Mouse (Mus musculus): Measurements from ENCODE around the gene Gabrg3. TPM values are rescaled to one million over a fixed set of nuclear protein-coding genes. Genes with fewer than 3 reads are reported as not detected.

Gene Gabrg3
- polyA plus RNA-seq (2016; fragmentation: Nextera tagmentation; extraction: Ambion mirVana), result 0.45 and 0.56 TPM in 2 replicates

GRCm38 (mm10) chr7:57386517-57387340 is at the start of gene Gabrg3:
Gene Gabrg3 (minus strand): TSS chr7:57387188.
- ATAC-seq (ENCODE audit: low FRiP score), result peak; percentile 86
- Histone ChIP-seq H3K27ac (no peak within 1 kb of the TSS), H3K27me3 (peaks cover 33% of the 10 kb centered on the region), H3K9me3 (replicated peaks) (no peaks in the 10 kb centered on the region), H3K4me1 (0 out of 2 replicates have a peak, but pooled peaks cover 2% of the 10 kb centered on the region), H3K4me3 (peak within 1 kb of the TSS; percentile 58), H3K4me2 (replicated peaks) (peak within 1 kb of the TSS; percentile 90), H3K9ac (peak within 1 kb of the TSS; percentile 61), H3K36me3 (no peaks in the 10 kb centered on the region)
- under 1% methylated on average over 67 of the region's 71 CpGs for WGBS

DNA sequence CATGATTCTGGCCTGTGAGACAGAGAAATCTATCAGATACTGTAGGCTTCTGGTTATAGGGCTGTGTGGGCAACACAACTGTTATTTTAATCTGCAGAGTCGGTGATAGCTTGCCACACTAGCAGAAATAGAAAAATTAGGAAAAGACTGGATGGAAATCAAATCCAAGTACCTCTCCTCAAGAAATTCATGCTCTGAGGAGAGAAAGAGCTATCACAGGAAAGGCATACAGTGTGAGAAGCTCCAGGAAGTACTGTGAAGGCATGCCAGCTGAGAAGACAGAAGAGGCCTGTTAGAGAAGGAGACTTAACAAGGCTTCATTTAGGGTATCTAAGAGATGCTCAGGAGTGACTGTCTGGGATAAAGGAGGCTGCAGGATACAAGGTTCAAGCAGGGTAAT is 35.7 kb upstream of the Gabrg3 start:
- Histone ChIP-seq H3K27me3 (no peaks in the 10 kb centered on the region), H3K9me3 (replicated peaks) (no peaks in the 10 kb centered on the region), H3K27ac (no peak overlapping the region), H3K4me2 (replicated peaks) (no peak overlapping the region), H3K36me3 (no peaks in the 10 kb centered on the region), H3K9ac (no peak overlapping the region), H3K4me1 (no peaks in the 10 kb centered on the region), H3K4me3 (no peak overlapping the region)
- ATAC-seq (ENCODE audit: low FRiP score), result no peak
- 86% methylated on average over 1 of the region's 1 CpGs for WGBS

DNA sequence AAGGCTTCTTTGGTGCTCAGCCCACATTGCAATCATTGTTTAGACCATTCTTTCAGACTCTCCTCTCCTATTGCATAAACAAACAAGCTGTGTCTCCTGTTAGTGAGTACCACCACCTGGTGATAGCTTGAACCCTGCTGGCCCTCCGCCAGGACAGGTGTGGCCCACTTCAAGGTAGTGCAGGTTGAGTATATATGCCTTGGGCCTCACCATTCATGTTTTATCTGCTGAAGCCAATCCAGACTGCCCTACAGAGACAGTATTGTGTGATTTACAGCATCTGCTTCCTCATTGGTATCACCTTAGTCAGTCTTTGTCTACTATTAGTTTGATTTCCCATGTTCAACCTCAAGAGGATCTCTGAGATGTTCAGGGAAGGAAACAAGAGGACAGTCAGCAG is 34.1 kb upstream of the Gabrg3 start:
- H3K9me3 ChIP-seq (replicated peaks), result no peaks in the 10 kb centered on the region
- no peak overlapping the region for H3K4me2 ChIP-seq (replicated peaks)
- 91% methylated on average over 1 of the region's 1 CpGs for WGBS
- H3K27ac ChIP-seq, result no peak overlapping the region
- H3K36me3 ChIP-seq, result no peaks in the 10 kb centered on the region
- no peaks in the 10 kb centered on the region for H3K4me1 ChIP-seq
- no peaks in the 10 kb centered on the region for H3K27me3 ChIP-seq
- ATAC-seq (ENCODE audit: low FRiP score), result no peak
- no peak overlapping the region for H3K4me3 ChIP-seq
- no peak overlapping the region for H3K9ac ChIP-seq

GRCm38 (mm10) chr7:57419392-57419791 is 32.4 kb upstream of the Gabrg3 start, which contains the start of gene Gabrb3:
Gene Gabrb3 (plus strand): TSS chr7:57419692.
- Histone ChIP-seq H3K27ac (no peak within 1 kb of the TSS), H3K4me3 (no peak within 1 kb of the TSS), H3K4me1 (no peaks in the 10 kb centered on the region), H3K9ac (no peak within 1 kb of the TSS), H3K27me3 (no peaks in the 10 kb centered on the region), H3K9me3 (replicated peaks) (no peaks in the 10 kb centered on the region), H3K4me2 (replicated peaks) (no peak within 1 kb of the TSS), H3K36me3 (no peaks in the 10 kb centered on the region)
- WGBS, result 78% methylated on average over 2 of the region's 2 CpGs
- no peak for ATAC-seq (ENCODE audit: low FRiP score)

- no peaks in the 10 kb centered on the region for H3K27me3 ChIP-seq
- WGBS, result 20% methylated on average over 1 of the region's 1 CpGs
- no peak overlapping the region for H3K4me3 ChIP-seq
- H3K4me2 ChIP-seq (replicated peaks), result no peak overlapping the region
- no peak overlapping the region for H3K9ac ChIP-seq
- H3K9me3 ChIP-seq (replicated peaks), result no peaks in the 10 kb centered on the region
- no peaks in the 10 kb centered on the region for H3K36me3 ChIP-seq
- H3K27ac ChIP-seq, result no peak overlapping the region
- no peaks in the 10 kb centered on the region for H3K4me1 ChIP-seq
- ATAC-seq (ENCODE audit: low FRiP score), result peak; percentile 48; the same call in 1 of the 2 replicates
Observed at GRCm38 (mm10) chr7:57412896-57413295, 25.9 kb upstream of the Gabrg3 start.

DNA sequence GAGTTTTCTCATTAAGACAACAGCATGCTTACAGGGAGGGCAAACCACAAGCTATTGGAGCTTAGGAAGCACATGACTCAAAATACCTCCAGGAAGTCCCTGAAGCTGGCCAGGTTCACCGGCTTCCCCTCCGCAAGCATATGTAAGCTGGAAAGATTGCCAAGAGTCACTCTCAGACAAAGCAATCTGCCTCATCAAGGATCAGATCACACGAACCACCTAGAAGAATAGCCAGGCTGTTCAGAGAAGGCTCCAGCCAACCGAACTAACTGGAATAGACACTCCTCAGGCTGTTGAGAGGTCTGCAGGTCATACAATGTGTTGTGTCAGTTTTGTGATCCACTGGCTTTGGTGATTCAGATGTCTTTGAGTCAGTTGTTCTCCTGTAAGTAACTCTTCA is 24.2 kb upstream of the Gabrg3 start:
- Histone ChIP-seq H3K36me3 (no peaks in the 10 kb centered on the region), H3K4me1 (no peaks in the 10 kb centered on the region), H3K27ac (no peak overlapping the region), H3K4me3 (no peak overlapping the region), H3K9me3 (replicated peaks) (no peaks in the 10 kb centered on the region), H3K27me3 (no peaks in the 10 kb centered on the region), H3K9ac (no peak overlapping the region), H3K4me2 (replicated peaks) (no peak overlapping the region)
- 77% methylated on average over 4 of the region's 4 CpGs for WGBS
- no peak for ATAC-seq (ENCODE audit: low FRiP score)

DNA sequence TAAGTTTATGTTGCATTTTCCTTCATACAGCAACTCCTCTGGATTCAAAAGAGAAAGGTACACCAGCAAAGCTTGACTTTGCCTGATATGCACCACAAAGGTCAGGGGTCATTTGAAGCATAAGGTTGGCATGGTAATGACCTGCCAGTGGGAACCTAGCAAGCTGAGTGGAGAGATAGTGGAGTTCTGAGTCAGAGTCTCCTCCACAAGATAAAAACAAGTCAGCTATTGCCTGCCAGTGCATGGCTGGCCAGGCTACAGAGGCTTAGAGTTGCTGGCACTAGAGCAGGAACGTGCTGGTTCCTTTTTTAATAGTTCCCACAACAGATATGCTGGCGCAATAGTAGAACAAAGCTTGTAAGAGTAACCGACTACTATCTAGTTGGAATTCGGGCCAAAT is 6.6 kb upstream of the Gabrg3 start:
- H3K4me1 ChIP-seq, result 0 out of 2 replicates have a peak, but pooled peaks cover 2% of the 10 kb centered on the region
- ATAC-seq (ENCODE audit: low FRiP score), result no peak
- no peak overlapping the region for H3K9ac ChIP-seq
- no peaks in the 10 kb centered on the region for H3K27me3 ChIP-seq
- WGBS, result 85% methylated on average over 4 of the region's 4 CpGs
- no peak overlapping the region for H3K27ac ChIP-seq
- no peaks in the 10 kb centered on the region for H3K36me3 ChIP-seq
- H3K4me2 ChIP-seq (replicated peaks), result no peak overlapping the region
- H3K4me3 ChIP-seq, result no peak overlapping the region
- H3K9me3 ChIP-seq (replicated peaks), result no peaks in the 10 kb centered on the region

GRCm38 (mm10) chr7:57390046-57390445 is 3.1 kb upstream of the Gabrg3 start:
- WGBS, result 44% methylated on average over 4 of the region's 4 CpGs
- Histone ChIP-seq H3K36me3 (no peaks in the 10 kb centered on the region), H3K9me3 (replicated peaks) (no peaks in the 10 kb centered on the region), H3K9ac (no peak overlapping the region), H3K27ac (no peak overlapping the region), H3K4me3 (no peak overlapping the region), H3K4me2 (replicated peaks) (no peak overlapping the region), H3K27me3 (peaks cover 26% of the 10 kb centered on the region), H3K4me1 (0 out of 2 replicates have a peak, but pooled peaks cover 2% of the 10 kb centered on the region)
- no peak for ATAC-seq (ENCODE audit: low FRiP score)

DNA sequence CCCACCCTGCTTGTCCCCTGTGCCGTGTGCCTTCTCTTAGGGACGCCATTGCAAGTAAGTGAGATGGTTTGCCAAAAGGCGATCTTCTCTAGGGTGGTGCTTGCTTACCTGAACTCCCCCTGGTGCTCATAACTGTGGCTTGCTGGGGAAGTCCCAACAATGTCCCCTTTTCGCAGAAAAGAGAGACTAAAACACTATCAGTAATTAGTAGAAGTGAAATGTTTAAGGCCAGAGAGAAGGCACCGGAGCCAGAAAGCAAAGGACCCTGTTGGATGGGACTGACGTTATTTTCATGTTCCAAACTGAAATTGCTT is 310 bp upstream of the Gabrg3 start:
- peak overlapping the region; percentile 90 for H3K4me2 ChIP-seq (replicated peaks)
- H3K27me3 ChIP-seq, result peaks cover 33% of the 10 kb centered on the region
- H3K27ac ChIP-seq, result no peak overlapping the region
- H3K9me3 ChIP-seq (replicated peaks), result no peaks in the 10 kb centered on the region
- 22% methylated on average over 6 of the region's 6 CpGs for WGBS
- peak overlapping the region; percentile 61; the same call in 1 of the 2 replicates for H3K9ac ChIP-seq
- ATAC-seq (ENCODE audit: low FRiP score), result no peak
- H3K4me3 ChIP-seq, result peak overlapping the region; percentile 58
- H3K36me3 ChIP-seq, result no peaks in the 10 kb centered on the region
- 0 out of 2 replicates have a peak, but pooled peaks cover 2% of the 10 kb centered on the region for H3K4me1 ChIP-seq

GRCm38 (mm10) chr7:57384112-57384511 is 2.9 kb downstream of the Gabrg3 start:
- peak; percentile 27; the same call in 1 of the 2 replicates for ATAC-seq (ENCODE audit: low FRiP score)
- Histone ChIP-seq H3K27me3 (peaks cover 33% of the 10 kb centered on the region), H3K9ac (no peak overlapping the region), H3K36me3 (no peaks in the 10 kb centered on the region), H3K4me1 (0 out of 2 replicates have a peak, but pooled peaks cover under 1% of the 10 kb centered on the region), H3K9me3 (replicated peaks) (no peaks in the 10 kb centered on the region), H3K4me3 (no peak overlapping the region), H3K4me2 (replicated peaks) (no peak overlapping the region), H3K27ac (no peak overlapping the region)
- WGBS, result 35% methylated on average over 4 of the region's 4 CpGs

DNA sequence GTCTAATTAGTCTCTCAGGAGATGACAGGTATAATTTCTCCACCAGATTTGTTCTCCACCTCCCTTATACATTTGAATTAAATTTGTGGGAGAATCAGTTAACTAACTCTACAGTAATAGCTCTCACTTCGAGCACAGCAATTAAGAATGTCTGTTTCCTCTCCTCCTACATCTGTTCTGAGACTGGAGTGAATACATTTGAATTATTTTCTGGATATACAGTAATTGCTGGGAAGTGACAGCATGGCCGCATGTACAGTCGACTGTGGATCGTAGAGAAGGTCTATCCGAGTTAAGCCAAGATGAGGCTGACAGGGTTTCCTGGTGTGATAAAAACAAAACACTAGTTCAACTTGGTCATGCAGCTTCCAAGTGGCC is 21.0 kb downstream of the Gabrg3 start:
- no peak overlapping the region for H3K27ac ChIP-seq
- H3K4me3 ChIP-seq, result no peak overlapping the region
- 86% methylated on average over 5 of the region's 5 CpGs for WGBS
- H3K36me3 ChIP-seq, result no peaks in the 10 kb centered on the region
- no peaks in the 10 kb centered on the region for H3K9me3 ChIP-seq (replicated peaks)
- no peak overlapping the region for H3K4me2 ChIP-seq (replicated peaks)
- ATAC-seq (ENCODE audit: low FRiP score), result no peak
- no peak overlapping the region for H3K9ac ChIP-seq
- H3K4me1 ChIP-seq, result no peaks in the 10 kb centered on the region
- H3K27me3 ChIP-seq, result no peaks in the 10 kb centered on the region

DNA sequence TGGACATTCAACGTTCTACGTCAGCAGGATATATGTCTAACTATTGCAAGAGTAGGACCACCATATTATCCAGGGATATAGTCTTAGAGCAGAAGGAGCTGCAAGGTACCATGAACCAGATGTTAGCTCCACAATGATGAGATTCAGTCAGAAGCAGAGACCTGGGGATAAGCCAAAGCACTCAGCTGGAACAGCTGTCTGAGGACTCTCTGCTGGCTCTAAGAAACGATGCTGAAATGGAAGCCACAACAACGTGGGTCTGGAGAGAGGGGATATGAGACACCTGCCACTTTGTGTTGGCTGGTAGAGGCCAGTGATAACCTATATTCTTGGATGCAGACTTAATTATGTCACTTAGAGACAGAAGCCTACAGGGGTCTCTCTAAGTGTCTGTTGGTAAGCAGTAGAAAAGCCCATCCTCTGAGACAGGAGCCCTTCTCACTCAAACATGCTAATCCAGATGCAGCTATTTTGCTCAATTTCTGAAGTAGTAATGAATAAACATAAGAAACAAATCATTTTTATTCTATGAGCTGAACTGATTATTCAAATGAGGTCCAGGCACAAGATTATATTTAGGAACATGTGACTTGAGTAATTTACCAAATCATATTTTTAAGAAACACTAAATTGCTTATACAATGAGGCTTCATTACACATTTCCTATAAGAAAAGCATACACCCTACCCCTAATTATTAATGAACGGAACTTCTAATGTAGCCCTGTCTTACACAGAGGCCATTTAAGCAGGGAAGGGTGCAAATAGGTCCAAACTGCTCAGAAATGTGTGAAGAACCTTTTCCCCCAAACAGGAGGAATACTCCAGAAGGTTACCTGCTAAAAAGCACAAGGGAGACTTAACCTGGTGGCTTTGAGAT is 21.6 kb downstream of the Gabrg3 start:
- no peak overlapping the region for H3K4me3 ChIP-seq
- H3K36me3 ChIP-seq, result no peaks in the 10 kb centered on the region
- H3K27ac ChIP-seq, result no peak overlapping the region
- WGBS, result 86% methylated on average over 5 of the region's 5 CpGs
- no peaks in the 10 kb centered on the region for H3K27me3 ChIP-seq
- ATAC-seq (ENCODE audit: low FRiP score), result no peak
- no peak overlapping the region for H3K4me2 ChIP-seq (replicated peaks)
- H3K9ac ChIP-seq, result no peak overlapping the region
- no peaks in the 10 kb centered on the region for H3K9me3 ChIP-seq (replicated peaks)
- no peaks in the 10 kb centered on the region for H3K4me1 ChIP-seq

Measured in hindbrain, embryonic 12.5 days (tissue).